Mouse (Mus musculus) adrenal gland, adult 2 months (tissue): ENCODE measurements around the gene Pip5k1c. TPM values are rescaled to one million over a fixed set of nuclear protein-coding genes. Genes with fewer than 3 reads are reported as not detected.

ENCODE experiments used
- DNase-seq: peaks from one replicate; pipeline ENCODE4 v3.0.0; 2021
- polyA plus RNA-seq: library from polyadenylated mRNA; depleted of rRNA; stranded (reverse); fragments of >200 nt; gene quantifications from 2 replicates; pipeline ENCODE4 v1.2.3, GENCODE M21; 2012
- total RNA-seq, 2 experiments: library from RNA; stranded (reverse); gene quantifications; 2 replicates each; pipeline ENCODE4 v1.2.3; 2021

Pip5k1c gene
- total and polyA plus RNA-seq, 3 experiments, result 34.3 to 72.8 (median 44.6) TPM

GRCm38 (mm10) chr10:81302781-81303218 lies 10.0 kb downstream of the Pip5k1c start:
- peak; percentile 37 for DNase-seq

DNA sequence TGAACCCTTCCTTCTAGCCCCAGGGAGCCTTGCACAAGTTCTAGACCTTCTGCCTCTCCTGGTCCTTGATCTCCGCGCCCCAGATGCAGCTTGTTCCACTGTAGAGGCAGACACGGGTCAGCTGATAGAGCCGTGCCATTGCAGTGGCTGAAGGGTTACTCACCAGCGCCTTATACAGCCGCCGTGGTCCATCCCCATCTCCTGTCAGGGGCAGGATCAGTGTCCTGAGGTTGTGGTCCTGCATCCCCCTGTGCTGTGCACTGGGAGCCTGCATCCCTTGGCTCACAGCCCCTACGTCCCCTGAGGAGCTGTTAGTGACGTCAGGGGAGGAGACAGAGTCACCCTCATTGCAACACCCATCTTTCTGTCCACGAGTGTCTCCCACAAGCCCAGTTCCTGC lies 10.5 kb downstream of the Pip5k1c start:
- DNase-seq, result no peak

- DNase-seq, result no peak
Measured at GRCm38 (mm10) chr10:81303761-81304160, 11.0 kb downstream of the Pip5k1c start.

- peak; percentile 43 for DNase-seq
Measured at GRCm38 (mm10) chr10:81304597-81305238, 12.0 kb downstream of the Pip5k1c start.

DNA sequence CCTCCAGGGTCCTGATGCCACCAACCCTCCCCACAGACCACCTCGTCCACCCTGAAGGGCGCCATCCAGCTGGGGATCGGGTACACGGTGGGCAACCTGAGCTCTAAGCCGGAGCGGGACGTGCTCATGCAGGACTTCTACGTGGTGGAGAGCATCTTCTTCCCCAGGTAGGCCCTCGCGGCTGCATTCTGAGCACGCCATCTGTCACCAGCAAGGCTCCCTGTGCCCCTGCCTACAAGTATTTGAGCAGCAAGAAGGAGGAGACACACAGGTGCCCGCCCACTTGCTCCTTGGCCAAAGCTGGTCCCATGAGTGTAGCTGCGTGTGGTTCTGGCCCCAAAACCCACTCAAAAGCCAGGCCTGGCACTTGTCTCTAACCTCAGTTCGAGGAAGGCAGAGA lies 12.9 kb downstream of the Pip5k1c start:
- DNase-seq, result no peak

DNA sequence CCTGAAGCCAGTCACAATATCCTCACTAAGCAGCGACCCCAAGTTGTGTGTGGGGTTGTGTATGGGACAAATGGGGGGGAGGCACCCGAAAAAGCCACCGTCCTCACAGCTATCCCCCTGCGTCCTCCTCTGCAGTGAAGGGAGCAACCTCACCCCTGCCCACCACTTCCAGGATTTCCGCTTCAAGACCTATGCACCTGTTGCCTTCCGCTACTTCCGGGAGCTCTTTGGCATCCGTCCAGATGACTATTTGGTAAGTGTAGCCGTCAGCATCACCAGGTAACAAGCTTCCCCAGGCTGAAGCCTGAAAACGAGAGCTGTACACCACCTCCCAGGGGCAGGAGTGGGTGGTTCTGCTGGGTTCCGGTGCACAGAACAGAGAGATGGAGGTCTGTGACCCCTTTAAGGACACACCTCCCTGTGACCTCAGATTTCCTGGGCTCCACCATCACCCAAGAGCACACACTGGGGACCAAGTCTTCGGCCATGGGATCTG lies 13.5 kb downstream of the Pip5k1c start:
- DNase-seq, result no peak

DNA sequence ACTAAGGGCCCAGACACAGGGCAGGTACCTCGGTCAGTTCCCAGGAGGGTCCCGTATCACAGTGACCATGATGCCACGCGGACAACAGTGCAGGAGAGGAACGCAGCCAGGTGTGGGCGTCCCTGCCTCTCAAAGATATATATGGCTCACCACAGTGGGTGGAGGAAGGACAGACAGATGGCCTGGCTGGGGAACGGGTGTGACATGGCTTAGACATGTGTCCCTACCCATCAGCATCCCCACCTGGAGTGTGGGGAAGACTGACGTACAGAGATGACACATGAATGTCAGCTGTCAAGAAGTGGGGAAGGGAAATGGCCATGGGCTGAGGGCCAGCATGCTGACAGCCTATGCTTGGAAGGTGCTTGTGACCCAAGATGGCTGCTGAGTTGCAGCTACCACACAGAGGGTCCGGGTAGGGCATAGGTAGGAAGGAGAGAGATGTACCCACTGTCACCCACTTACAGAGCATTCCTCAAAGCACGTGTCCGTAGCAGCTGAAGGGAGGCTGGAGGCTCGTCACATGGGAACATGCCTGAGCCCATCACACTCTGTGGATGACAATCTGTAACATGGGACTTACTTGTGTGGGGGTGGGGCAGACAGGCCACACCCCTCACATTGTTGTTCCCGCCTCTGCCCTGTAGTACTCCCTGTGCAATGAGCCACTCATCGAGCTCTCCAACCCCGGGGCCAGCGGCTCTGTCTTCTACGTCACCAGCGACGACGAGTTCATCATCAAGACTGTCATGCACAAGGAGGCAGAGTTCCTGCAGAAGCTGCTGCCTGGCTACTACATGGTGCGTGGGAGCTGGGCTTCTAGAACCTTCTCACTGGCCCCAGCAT lies 14.3 kb downstream of the Pip5k1c start:
- DNase-seq, result no peak

GRCm38 (mm10) chr10:81309571-81309970 lies 16.8 kb downstream of the Pip5k1c start:
- no peak for DNase-seq

GRCm38 (mm10) chr10:81313581-81313980 lies 20.8 kb downstream of the Pip5k1c start:
- DNase-seq, result no peak

DNA sequence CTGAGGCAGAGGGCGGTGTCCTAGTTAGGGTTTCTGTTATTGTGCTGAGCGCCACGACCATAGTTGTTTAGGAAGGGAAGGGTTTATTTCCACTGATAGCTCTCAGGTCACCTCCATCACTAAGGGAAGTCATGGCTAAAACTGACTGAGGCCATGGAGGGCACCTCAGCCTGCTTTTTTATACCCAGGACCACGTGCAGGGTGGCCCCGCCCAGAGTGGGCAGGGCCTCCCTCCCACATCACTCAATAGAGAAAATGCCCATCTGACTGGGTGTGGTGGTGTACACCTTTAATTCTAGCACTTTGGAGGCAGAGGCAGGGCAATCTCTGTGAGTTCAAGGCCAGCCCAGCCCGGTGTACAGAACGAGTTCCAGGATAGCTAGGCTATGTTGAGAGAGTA lies 21.4 kb downstream of the Pip5k1c start:
- DNase-seq, result no peak

DNA sequence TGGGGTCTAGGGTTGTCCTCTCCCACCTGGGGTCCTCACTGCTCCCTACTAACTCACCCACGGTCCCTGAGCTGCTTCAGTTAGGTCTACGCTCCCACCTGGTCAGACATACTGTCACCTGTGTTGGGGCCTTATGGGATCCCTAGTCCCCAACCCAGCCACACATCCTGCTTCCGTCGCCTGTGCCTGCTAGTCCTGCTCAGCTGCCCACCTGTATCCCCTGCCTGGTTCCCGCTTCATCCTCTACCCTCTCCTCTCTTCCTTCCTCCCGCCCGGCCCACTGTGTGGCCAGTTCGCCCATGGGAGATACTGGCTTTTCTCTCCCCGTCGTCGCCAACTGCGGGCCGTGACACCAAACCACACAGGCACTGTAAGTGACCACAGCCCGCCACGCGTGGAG lies 22.8 kb downstream of the Pip5k1c start:
- peak; percentile 10 for DNase-seq

DNA sequence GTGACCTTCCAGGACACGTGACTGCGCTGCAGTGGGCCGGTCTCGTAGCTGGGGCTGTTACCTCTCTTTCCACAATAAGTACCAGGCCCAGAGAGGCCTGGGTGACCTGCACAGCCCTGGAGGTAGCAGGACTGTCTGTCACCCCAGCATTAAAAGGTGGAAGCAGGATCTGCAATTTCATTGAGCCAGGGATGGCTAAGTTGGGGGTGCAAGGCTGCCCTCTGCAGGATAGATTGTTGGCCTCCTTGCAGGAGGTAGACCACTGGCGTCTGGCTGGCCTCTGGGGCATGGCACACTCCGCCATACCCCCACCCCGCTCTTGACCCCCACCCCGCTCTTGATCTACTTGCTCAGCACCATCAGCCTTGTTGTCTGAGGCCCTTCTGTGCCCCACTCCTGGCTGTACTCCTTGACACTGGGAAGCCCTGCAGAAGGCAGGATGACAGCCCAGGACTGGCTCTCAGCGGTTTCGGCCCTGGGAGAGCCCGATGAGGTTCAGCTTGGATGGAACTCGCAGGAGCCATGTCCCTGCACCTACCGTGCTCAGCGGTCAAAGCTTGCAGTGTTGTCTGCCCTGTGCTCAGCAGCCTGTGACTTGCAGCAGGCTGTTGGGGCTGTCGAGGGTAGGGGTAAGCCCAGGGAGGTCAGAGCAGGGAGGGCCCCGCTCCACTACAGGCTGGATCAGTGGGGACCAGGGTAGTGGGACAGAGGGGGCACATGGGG lies 23.7 kb downstream of the Pip5k1c start:
- DNase-seq, result peak; percentile 54

DNA sequence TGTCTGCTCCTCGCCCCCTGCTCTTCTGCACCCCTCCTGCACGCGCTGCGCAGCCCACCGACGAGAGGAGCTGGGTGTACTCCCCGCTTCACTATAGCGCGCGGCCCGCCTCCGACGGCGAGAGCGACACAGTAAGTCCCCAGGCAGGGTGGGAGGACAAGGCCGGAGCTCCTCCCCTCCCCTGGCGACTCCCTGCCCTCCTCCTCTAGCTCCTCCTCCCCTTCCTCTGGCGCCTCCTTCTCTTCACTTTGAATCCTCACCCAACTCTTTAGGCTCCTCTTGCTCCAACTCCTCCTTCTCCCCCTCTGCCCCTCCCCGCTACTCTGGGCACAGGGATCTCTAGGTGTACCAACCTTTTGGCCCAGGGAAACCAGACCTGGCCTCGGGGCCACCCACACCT lies 24.5 kb downstream of the Pip5k1c start:
- peak; percentile 90 for DNase-seq

DNA sequence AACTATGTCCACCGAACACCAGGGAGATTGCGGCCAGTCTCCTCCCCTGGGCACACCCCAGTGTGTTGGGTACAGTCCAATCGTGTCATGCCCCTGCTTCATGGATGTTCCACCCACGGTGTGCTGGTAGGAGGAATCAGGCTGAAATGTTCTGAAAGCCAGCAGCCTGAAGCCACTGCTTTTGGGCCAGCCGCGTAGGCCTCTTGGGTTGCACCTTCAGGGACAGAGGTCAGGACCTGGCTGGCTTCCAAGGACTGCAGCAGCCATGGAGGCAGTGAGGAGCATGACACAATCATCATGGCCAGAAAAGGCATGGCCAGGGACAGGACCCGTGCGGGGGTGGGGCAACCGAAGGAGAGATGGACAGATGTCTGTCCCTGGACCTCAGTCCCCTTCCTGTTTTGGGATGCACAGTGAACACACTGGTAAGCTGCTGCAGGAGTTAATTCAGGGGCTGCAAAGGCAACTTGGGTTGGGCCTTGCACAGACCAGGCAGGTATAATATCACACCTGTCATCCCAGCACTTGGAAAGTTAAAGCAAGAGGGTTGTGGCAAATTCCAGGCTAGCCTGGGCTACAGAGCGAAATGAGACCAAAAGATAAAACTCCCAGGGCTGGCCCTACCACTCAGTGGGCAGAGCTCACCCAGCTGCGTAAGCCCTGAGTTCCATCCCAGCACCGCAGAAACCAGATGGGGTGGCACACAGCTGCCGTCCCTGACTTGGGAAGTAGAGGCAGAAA lies 26.0 kb downstream of the Pip5k1c start:
- DNase-seq, result peak; percentile 85

GRCm38 (mm10) chr10:81319330-81319699 lies 26.6 kb downstream of the Pip5k1c start:
- peak; percentile 54 for DNase-seq

- DNase-seq, result peak; percentile 65
Measured at GRCm38 (mm10) chr10:81319741-81320549, 27.2 kb downstream of the Pip5k1c start.

GRCm38 (mm10) chr10:81320550-81321347 lies 28.0 kb downstream of the Pip5k1c start, which contains the start of gene Cactin:
Cactin (plus strand) TSS chr10:81321103.
- peak; percentile 100 for DNase-seq

GRCm38 (mm10) chr10:81321436-81321835 lies 28.7 kb downstream of the Pip5k1c start:
- DNase-seq, result no peak

GRCm38 (mm10) chr10:81322444-81322843 lies 29.7 kb downstream of the Pip5k1c start:
- DNase-seq, result no peak
